Mouse (Mus musculus) megakaryocyte, embryonic 14.5 days (primary cell): ENCODE measurements around the gene Maml3.

Source experiments
- FLI1 ChIP-seq: IDR thresholded peaks from 2 replicates; pipeline ENCODE4 v1.6.1; 2012; ENCODE audit warnings: low read length, inconsistent platforms, mixed read lengths
- GATA1 ChIP-seq: IDR thresholded peaks from 3 replicates; pipeline ENCODE4 v1.6.1; 2012; ENCODE audit warnings: mixed read lengths, low read length, inconsistent platforms, borderline replicate concordance

GRCm38 (mm10) chr3:52046027-52046700 lies 58.7 kb downstream of the Maml3 start:
- TF ChIP-seq GATA1 (no peak), FLI1 (no peak)
